Mouse (Mus musculus) megakaryocyte, embryonic 14.5 days (primary cell): ENCODE results near the gene Olfr15.

Experiments used
- FLI1 ChIP-seq: IDR thresholded peaks from 2 replicates; pipeline ENCODE4 v1.6.1; 2012; ENCODE audit warnings: low read length, inconsistent platforms, mixed read lengths
- GATA1 ChIP-seq: IDR thresholded peaks from 3 replicates; pipeline ENCODE4 v1.6.1; 2012; ENCODE audit warnings: mixed read lengths, low read length, inconsistent platforms, borderline replicate concordance

- TF ChIP-seq GATA1 (no peak), FLI1 (no peak)
Measured at GRCm38 (mm10) chr16:3884201-3885064, 53.8 kb downstream of the Olfr15 start, which contains the start of the genes Zfp597 and Gm20695.
